Mouse (Mus musculus) frontal cortex, adult (tissue): ENCODE data around the gene Shisa9.

Experiments used
- ATAC-seq: cut with Nextera tagmentation; 2 replicates; pipeline ENCODE4 v1.9.2; 2017; ENCODE audit warnings: mild to moderate bottlenecking, moderate library complexity, mixed read lengths; ENCODE audit not compliant: low TSS enrichment

Shisa9 gene

DNA sequence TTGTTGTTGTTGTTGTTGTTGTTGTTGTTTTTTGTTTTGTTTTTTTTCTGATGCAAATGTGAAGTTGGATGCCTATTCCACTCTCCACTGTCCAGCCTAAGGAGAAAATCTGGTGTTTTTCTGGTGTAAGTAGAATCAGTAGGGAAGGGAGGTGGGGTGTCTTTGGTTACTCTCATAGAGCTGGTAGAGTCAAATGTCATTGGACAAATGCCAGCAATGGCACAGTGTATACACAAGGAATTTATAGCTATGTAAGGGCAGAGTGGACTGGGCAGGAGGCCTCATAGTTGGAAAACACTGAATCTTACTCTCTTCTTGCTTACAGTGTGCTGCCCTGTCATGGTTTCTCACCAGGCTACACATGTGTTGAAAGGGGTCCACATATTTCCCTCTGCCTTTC lies 325.9 kb downstream of the Shisa9 start:
- no peak for ATAC-seq

- ATAC-seq = no peak
These were observed 331.7 kb downstream of the Shisa9 start for GRCm38 (mm10) chr16:12315627-12316026.
